ENCODE assay signal across 8 mouse cellular contexts in genomic region chr10:81626101-81626993, GRCm38 (mm10). TPM values are rescaled to one million over a fixed set of nuclear protein-coding genes. Genes with fewer than 3 reads are reported as not detected.
DNase-seq lines count a peak whose midpoint lies in the region; ATAC-seq lines count a peak whose summit lies in the region.

No protein-coding gene starts in this region.

- ATAC-seq in monocyte, adult 5-6 weeks (replicated peaks; ENCODE audit: insufficient number of reproducible peaks, low FRiP score, low TSS enrichment, poor library complexity, severe bottlenecking): 0 out of 2 replicates have a peak, but pooled peaks have one; percentile 5

- DNase-seq in adrenal gland, postnatal 14 days: peak; percentile 68
- no peak for DNase-seq in adrenal gland, adult 18-20 months (ENCODE audit: low spot score in 2 of 2)
- peak; percentile 46 to 50 for DNase-seq in right cerebral cortex, postnatal 10 days (ENCODE audit: low spot score in 2 of 2)
- no peak for DNase-seq in right cerebral cortex, postnatal 36 days (ENCODE audit: low spot score in 2 of 2)
- peak; percentile 46 for DNase-seq in induced T-regulatory cell, adult 2 months (ENCODE audit: low read depth)
- no peak for DNase-seq in right cerebral cortex, postnatal 14 days
- DNase-seq in Muller cell, postnatal 12 days (ENCODE audit: inconsistent ontology term): no peak

RNA-seq across cellular contexts. Expression of gene Sirt6, which starts 1.2 kb away (rescaled TPM):
- 22.2 and 24.3 TPM in 2 replicates for total RNA-seq in adrenal gland, postnatal 14 days (2021)
- total RNA-seq in adrenal gland, adult 18-20 months (2021): 10 to 100 TPM; 18.2 to 21.5 TPM
- 4.8 to 5.8 TPM (median 5.0 TPM) in 3 replicates for total RNA-seq in monocyte, adult 5-6 weeks (2017)

RNA-seq across cellular contexts. Expression of gene Ankrd24, which starts 2.0 kb away (rescaled TPM):
- total RNA-seq in adrenal gland, postnatal 14 days (2021): 18.1 and 22.5 TPM in 2 replicates
- total RNA-seq in adrenal gland, adult 18-20 months (2021): 10 to 100 TPM; 20.6 to 21.6 TPM
- 0.38 to 3.9 TPM (median 1.1 TPM) in 3 replicates for total RNA-seq in monocyte, adult 5-6 weeks (2017)

RNA-seq across cellular contexts. Expression of gene BC025920, which starts 20.3 kb away (rescaled TPM):
- total RNA-seq in adrenal gland, postnatal 14 days (2021): 2.0 TPM in 2 replicates
- 1 to 10 TPM; 1.2 to 1.7 TPM for total RNA-seq in adrenal gland, adult 18-20 months (2021)
- total RNA-seq in monocyte, adult 5-6 weeks (2017): 0.75 to 2.4 TPM (median 1.8 TPM) in 3 replicates

RNA-seq across cellular contexts. Expression of gene Gm10778, which starts 22.5 kb away (rescaled TPM):
- total RNA-seq in adrenal gland, postnatal 14 days (2021): 2.1 and 3.3 TPM in 2 replicates
- 1 to 10 TPM; 2.4 to 2.8 TPM for total RNA-seq in adrenal gland, adult 18-20 months (2021)
- 1.8 to 5.2 TPM (median 4.2 TPM) in 3 replicates for total RNA-seq in monocyte, adult 5-6 weeks (2017)

RNA-seq across cellular contexts. Expression of gene Tle6, which starts 25.5 kb away (rescaled TPM):
- 10.1 and 15.3 TPM in 2 replicates for total RNA-seq in adrenal gland, postnatal 14 days (2021)
- total RNA-seq in adrenal gland, adult 18-20 months (2021): 10 to 100 TPM; 21.4 to 37.3 TPM
- not detected in 3 replicates for total RNA-seq in monocyte, adult 5-6 weeks (2017)

Comparison
In these comparisons a context has a peak if more than half of its experiments do, and no peak if none do; other contexts are left out.
1. DNase-seq: peak in adrenal gland, postnatal 14 days (single experiment), right cerebral cortex, postnatal 10 days (2 of 2) and induced T-regulatory cell, adult 2 months (single experiment); none in adrenal gland, adult 18-20 months (0 of 2), right cerebral cortex, postnatal 36 days (0 of 2), right cerebral cortex, postnatal 14 days (single experiment) and Muller cell, postnatal 12 days (single experiment).